Mouse (Mus musculus) CD4-positive, CD25-positive, alpha-beta regulatory T cell, adult 2 months (primary cell): ENCODE results near the gene Gak.
"Not testable (repeated sequence)": the region's sequence is repeated elsewhere in the genome, so short reads cannot be mapped to it uniquely, and the experiment has no call there.

Source experiments
- DNase-seq: peaks from one replicate; pipeline ENCODE4 v3.0.0-alpha.2; 2012; ENCODE audit warnings: low read depth, low spot score

Gene Gak

DNA sequence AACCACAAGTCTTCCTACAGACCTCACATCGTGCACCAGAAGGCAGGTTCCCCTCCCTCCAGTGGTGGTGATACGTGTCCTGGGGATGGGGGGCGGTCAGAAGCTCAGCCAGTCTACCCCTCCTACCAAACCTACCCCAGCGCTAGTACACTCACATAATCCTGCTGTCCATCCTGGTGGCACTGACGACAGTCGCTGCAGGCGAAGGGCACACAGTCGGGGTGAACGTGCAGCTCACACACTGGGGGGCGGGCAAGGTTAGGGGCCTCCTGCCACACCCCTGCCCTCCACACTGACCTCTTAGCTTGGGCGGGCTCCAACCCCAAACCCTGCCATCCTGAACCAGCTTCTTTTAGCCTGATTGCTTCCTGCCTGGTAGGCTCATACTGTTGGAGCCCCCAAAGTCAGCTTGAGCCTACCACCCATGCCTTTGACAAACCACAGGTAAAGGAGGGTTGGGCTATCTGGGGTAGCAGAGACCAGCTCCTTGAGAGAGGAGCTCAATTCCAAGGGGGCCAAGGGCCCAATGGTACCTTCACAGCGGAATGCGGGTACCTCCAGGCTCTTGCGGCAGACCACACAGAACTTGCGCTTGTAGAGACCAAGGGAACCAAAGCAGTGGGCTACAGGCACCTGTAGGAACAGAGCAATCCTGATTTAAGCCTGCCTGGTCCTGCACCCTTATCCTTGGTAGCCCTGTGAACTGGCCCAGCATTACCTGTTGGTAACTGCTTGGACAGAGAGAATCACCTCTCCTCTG lies 26.5 kb upstream of the Gak start:
- no peak for DNase-seq

DNA sequence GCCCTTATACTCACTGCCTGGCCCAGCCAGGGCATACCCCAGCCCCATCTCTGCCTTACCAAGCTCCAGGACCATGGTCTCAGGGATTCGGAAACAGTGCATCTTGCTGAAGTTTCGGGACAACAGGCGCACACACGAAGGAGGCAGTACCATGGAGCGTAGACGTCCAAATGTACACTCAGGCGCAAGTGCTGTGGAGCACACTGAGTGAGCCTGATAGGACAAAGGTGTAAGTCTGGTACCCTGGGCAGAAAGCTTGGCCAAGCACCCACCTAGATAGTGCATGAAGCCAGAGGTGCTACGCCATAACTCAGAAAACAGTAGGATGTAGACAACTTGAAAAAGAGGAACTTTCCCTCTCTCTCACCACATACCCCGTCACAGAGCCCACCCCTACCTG lies 25.8 kb upstream of the Gak start:
- DNase-seq = no peak

DNA sequence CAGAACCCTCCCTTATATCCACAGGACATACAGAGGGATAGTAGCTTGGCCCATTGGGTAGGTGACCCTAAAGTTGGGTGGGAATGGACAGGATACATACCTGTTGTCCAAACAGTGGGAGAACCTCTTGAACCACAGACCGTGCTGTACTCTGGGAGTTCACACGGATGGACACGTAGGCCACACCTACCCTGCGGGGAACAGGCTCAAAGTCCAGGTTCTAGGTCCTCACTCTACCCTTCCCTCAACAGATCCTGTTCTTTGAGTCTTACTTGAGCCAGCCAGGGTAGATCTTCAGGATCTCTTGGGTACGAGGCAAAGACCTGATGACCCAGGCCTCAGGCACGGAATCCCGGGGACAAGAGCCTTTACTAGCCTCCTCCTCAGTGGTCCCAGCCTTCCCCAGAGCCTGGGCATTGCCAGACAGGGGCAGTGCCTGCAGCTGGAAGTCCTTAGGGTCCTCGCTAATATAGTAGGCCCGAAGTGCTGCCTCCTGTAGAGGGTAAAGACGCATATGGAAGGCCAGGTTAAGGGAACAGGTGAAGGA lies 25.0 kb upstream of the Gak start:
- DNase-seq = no peak

DNA sequence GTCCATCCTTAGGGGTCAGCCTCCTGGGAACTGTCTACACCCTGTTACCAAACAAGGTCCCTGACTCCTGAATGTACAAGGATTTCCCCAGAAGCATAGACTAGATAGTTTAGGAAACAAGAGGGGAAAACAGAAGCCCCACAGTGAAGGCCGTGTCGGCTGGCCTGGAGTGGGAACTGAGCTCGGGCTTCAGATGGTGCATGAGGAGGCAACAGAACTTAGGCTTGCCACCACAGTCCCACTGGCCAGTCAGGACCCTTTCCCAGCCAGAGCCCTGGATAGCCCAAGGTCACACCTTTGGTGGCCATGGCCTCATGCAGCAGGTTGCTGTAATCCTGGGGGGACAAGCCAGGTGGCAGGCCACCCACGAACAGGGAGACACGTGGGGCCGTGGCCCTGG lies 23.8 kb upstream of the Gak start:
- no peak for DNase-seq

DNA sequence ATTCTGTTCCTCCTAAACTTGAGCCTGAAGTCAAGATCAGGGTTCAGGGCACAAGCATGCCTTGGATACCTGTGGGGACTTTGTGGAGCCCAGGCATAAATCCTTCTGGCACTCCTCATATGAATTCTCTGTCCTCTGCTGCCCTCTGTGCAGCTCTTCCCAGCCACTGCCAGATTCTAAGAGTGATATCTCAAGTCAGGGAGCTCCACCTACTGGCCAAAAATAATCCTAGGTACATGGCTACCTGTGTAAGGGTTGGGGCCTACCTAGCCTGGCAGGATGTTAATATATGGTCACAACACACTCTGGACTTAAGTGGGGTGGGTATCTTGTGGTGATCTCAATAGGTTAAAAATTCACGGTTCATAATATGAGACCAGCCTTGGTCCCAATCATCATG lies 22.3 kb upstream of the Gak start:
- peak; percentile 84 for DNase-seq

DNA sequence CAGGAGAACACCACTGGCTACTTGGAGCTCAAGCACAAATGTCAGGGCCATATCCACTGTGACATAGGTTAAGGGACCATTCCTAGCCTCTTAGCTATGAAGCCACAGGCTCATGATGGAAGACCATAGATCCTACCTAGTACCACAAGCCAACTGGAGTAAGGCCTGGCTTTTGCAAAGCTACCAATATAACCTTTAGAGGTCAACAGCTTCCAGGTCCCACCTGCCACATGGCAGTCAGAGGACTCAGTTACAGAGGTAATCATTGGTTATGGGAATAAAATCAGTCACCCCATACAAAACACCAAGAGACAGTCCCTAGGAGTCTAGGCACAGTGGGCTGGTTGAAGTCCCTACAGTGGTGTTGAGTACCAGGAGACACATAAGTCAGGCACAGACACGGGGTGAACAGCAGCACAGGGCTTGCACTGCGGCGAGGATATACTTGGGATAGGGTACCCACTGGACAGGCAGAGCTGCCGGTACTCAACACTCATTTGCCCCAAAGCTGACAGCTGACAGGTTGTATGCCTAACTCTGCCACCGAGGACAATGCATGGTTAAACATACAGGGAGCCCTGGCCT lies 21.7 kb upstream of the Gak start:
- no peak for DNase-seq

DNA sequence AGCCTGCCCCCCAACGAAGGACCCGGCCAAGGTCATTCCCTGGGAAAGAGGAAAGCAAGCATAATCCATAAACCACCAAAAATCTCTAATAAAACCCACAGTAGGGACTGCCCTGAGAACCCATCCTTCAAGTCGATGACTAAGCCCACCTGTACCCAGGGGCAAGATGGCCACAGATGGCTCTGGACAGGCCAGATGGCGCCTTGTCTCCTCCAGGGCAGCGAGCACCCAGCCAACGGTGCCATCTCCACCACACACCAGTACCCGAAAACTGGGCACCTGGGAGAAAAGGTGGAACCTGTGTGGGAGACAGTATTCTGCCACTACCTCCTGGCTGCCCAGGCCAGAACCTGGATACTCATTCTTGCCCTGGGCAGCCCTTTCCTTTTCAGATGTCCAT lies 20.8 kb upstream of the Gak start:
- DNase-seq = no peak

DNA sequence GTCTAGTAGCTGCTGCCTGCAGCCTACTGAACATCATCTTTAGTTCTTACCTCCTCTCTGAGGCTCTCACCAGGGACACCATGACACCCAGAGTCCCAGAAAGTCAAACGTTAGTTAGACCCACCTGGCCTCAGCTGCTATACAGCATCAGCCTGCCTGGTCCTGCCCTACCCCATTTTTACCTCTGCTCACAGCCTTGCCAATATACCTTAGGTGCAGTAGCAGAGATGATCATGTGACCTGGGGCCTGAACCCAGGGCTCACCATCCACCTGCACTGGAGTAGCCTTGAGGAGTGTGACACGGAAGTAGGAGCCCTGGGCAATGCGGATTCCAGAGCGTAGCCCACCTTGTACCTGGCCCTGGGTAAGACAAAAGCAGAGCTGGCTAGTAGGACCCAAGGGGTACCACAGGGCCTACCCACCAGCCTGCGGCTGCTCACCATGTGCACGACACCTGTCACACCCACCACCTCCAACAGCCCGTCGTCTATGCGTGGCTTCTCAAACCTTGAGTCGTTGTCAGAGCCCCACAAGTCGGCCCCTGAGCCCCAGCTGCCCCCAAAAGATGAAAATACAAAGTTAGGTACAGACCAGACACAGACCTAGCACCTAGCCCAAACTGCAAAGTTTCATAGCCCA lies 19.5 kb upstream of the Gak start:
- no peak for DNase-seq

DNA sequence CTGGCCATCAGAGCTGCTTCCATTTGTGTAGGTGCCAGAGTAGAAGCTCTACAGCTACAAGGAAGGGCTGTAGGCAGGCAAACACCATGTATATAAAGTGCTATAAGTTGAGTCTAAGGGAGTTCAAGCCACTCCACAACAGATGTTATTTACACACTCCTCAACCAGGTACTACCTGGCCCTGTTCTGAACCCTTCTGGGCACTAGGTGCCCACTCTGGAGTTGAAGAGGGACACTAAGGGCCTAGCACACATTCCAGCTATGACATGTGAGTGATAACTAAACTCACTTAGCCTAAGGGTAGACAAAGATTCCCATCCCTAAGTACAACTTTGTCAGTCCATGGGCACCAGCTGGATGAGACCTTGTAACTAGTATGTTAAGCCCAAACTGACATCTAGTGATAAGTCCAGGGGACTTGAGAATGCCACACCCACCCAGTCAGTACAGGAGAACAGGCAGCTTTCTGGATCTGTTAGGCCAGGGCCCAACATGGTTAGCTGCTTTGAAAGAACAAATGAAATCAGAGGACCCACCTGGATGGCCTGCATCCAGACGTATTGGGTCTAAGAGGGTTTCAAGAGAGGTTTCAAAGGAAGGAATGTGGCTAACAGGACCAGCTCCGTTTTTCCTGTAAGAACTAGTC lies 18.4 kb upstream of the Gak start:
- DNase-seq = no peak

DNA sequence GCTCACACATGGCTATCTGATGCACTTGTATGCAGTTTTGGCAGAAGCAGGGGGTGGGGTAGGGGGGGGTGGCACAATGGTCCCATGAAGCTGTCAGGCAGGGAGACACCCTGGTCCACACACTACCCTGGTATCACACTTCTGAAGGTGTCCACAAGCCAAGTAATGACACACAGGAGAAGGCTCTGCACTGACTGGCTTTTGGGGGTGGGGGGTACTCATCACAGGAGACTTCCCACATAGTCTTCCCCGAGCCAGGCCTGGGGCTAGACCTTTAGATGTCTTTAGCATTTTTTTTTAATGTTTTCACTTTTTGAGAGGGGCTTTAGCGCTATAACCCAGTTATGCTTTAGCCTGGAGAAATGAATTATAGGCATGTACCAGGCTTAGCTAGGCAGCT lies 17.8 kb upstream of the Gak start:
- DNase-seq = no peak

DNA sequence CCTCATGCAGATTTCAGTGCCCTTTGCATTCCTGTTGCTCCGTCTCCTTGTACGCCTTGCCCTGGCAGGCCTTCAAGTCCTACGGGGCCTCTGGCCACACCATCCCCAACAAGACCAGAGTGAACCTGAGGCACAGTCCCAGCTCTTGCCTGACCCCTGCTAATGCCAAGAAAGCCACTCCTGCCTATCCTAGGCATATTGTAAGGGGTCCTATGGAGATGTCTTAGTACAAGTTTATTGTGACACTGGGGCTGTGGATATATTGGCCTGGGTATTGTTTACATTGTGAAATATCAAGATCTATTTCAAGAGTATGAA lies 16.7 kb upstream of the Gak start:
- no peak for DNase-seq

DNA sequence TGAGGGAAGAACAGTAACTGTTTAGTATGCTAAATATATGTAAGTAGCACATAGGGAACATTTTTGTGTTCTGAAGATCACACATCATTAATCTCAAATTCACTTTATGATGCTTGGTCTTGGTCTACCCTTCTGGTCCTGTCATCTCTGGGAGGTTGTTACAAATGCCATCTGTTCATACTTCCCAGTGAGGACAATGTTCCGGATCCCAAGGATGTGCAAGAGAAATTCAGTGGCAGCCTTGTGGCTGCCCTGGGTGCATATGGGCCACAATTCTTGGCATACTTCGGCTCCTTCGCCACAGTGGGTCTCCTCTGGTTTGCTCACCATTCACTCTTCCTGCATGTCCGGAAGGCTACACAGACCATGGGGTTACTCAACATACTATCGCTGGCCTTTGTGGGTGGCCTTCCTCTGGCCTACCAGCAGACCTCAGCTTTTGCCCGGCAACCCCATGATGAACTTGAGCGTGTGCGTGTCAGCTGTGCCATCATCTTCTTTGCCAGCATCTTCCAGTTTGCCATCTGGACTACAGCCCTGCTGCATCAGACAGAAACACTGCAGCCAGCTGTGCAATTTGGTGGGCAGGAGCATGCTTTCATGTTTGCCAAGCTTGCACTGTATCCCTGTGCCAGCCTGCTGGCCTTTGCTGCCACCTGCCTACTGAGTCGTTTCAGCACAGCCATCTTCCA lies 16.2 kb upstream of the Gak start:
- no peak for DNase-seq

DNA sequence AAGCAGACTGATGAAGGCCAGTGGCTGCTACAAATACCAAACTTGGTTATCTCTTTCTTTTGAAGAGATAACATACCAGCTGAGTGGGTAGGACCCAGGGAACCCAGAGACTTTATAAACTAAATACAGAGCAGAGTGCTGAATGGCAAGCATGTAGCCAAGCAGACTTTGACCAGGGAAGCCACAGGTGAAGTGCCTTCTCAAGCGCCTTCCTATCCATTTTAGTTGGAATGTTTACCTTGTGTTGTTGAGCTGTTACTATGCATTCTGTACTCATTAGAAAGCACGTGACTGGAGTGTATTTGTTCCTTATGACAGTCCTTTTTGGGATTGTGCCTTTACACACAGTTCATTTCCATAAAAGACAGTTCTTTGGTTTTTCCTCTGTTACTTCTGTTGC lies 14.1 kb upstream of the Gak start:
- DNase-seq = no peak

DNA sequence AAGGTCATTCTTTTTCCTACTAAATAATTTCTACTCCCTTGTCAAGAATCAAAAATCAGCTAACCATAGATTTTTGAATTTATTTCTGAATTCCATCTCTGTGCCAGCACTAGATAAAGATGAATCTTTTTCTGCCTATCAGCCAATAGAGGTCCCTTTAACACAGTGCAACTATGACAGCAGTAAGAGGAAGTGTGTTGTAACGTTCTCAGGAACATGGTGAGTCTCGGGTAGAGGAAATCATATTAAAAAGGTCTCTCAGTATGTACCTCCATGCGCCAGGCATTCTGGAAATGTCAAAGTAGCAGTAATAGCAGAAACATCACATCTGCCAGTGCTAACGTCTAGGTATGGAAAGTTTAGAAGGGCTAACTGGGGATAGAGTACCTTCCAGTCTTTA lies 6.6 kb upstream of the Gak start:
- DNase-seq = no peak

DNA sequence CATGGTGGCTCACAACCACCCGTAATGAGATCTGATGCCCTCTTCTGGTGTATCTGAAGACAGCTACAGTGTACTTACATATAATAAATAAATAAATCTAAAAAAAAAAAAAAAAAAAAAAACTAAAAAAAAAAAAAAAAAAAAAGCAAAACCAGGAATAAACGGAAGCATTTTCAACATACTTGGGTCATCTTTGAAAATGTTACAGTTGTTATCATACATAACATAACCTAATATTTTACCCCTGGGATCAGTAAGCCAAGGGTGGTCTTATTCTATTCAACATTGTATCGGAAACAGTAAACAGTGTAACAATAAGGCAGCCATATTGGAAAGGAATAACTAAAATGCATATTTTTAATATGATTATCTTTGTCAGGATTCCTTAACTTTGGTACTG lies 4.5 kb upstream of the Gak start:
- not testable (repeated sequence) for DNase-seq

DNA sequence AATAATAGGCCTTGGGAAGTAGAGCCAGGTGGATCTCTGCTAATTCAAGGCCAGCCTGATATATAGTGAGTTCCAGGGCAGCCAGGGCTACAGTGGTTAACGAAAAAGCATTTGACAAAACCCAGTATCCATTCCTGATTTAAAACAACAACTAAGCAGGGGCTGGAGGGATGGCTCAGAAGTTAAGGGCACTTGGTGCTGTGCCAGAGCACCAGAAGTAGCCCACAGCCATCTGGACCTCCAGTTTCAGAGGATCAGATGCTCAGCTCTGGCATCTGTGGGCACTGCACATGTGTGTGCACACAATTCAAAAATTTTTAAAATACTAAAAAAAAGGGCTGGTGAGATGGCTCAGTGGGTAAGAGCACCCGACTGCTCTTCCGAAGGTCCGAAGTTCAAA lies 4.1 kb upstream of the Gak start:
- DNase-seq = no peak

DNA sequence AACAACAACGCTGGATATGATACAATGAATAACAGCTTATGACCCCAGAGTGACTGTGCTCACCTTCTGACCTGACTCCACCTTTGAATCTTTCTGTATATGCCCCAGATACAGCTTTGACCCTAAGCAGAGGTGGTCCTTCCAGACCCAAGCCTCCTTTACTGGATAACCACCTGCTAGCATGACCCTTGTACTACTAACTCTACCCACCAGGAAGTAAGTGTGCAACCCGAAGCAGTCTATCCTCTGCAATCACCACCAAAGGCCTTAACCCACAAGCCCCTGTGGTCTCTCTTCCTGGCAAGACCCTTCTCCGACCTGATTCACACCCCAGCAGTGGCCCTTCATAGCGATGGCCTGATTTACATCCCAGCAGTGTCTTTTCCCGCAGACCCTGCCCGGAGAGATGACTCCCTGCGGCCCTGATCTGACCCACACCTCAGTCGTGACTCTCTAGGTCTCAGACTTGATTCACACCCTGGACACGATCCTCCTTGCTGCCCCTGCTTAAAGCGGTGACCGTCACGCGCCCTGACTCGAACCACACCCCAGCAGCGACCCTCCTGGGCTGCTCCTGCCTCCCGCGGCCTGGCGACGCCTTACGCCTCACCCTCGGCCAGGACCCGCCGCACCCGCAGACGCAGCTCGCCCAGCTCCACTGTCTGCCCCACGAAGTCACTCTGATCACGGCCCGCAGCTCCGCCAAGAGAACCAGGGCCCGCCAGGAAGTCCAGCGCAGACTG lies 493 bp downstream of the Gak start:
- peak; percentile 52 for DNase-seq

DNA sequence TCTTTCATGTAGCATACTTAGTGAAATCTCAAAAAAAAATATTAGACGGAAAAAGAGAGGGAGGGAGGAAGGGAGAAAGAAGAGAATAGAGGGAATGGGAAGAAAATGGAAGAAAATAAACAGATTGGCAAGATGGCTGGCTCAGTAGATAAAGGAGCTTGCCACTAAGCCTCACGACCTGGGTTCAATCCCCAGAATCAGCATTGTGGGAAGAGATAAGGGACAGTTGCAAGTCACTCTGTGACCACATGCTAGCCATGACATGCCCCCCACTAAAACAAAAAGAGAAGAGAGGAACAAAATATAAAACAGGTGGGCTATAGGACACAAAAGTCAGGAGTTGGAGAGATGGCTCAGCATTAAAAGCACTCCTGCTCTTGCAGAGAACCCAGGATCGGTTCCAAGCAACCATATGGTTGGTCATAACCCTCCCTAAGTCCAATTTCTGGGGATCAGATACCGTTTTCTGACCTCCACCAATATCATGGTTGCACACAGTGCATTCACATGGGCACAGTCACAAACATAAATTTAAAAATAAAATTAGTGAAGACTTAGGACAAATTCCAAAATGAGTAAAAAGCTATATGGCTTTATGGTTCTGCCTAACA lies 3.4 kb downstream of the Gak start:
- no peak for DNase-seq

DNA sequence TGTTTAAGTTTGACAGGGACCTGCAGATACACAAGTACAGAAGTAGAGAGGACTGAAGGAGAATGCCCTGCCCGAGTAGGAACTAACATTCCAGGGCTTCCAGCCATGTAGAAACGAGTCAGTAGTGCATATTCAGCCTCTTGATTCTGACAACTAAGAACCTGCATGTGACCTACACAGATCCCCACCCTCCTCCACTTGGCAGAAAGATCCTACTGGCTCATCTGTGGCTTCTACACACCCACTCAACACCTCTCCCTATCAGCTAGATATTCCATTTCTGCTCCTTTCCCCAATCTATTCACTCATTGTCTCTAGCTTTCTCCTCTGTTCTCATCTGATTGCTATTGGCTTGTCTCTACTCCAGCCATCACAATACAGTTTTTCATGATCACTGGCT lies 7.7 kb downstream of the Gak start:
- no peak for DNase-seq

DNA sequence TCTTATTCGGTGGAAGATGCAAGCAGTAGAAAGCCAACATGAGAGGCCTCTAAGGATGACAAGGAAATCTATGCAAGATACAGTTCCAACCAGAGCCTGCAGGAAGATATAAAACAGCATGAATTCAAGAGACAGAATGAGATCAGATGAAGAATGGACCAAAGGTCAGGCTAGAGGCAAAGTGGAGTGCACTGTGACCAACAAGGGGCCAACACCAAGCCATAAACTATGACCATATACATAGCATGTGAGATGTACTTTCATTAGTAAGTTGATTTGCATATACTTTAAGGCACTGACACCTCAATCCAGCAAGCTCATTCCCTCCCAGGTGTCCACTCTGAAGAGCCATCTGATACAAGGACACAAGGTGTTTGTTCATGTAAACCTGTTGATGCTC lies 19.1 kb downstream of the Gak start:
- no peak for DNase-seq

DNA sequence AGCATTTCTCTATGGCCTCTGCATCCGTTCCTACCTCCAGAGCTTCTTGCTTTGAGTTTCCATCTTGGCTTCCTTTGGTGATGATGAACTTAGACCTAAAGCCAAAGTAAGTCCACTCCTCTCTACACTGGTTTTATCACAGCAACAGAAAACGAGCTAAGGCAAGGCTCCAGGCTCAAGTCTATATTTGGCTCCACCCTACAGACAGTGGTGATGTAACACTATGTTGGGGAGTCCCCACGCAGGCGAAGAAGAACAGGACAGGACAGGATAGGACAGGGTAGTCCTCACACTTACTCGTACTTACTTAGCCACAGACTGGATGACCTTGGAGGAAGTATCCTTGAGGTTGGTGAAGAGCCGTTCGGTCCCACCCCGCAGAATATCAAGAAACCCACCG lies 27.0 kb downstream of the Gak start:
- no peak for DNase-seq
